Mouse (Mus musculus) brain, embryonic 14.5 days (tissue): ENCODE measurements at regions not wholly inside any gene's neighbourhood (a gene's known extent, or its start where the extent isn't known, plus 50 kb on each side); places are given as distances from the start of the nearest gene placed in this dataset.
A peak's percentile ranks its signal among the peaks of the same experiment; 100 is the strongest.

ENCODE experiments used
- DNase-seq: peaks from one replicate; pipeline ENCODE4 v3.0.0-alpha.2; 2011; ENCODE audit warnings: low read depth
- CTCF ChIP-seq: fragments of 200-500 bp; IDR thresholded peaks from 2 replicates; pipeline ENCODE4 v1.5.1; 2012; ENCODE audit warnings: inconsistent platforms, mild to moderate bottlenecking, moderate library complexity, borderline replicate concordance; ENCODE audit not compliant: insufficient read depth, insufficient read length; ENCODE audit errors: extremely low read depth
- POLR2A ChIP-seq: fragments of 200-500 bp; IDR thresholded peaks from 2 replicates; pipeline ENCODE4 v1.6.1; 2012; ENCODE audit warnings: mild to moderate bottlenecking, inconsistent platforms, borderline replicate concordance; ENCODE audit not compliant: poor library complexity, insufficient read depth, insufficient read length, severe bottlenecking; ENCODE audit errors: extremely low read depth

- DNase-seq: no peak
- TF ChIP-seq POLR2A (no peak), CTCF (no peak)
Observed at GRCm38 (mm10) chr9:69652106-69652505, 108.6 kb downstream of the Foxb1 start.

DNA sequence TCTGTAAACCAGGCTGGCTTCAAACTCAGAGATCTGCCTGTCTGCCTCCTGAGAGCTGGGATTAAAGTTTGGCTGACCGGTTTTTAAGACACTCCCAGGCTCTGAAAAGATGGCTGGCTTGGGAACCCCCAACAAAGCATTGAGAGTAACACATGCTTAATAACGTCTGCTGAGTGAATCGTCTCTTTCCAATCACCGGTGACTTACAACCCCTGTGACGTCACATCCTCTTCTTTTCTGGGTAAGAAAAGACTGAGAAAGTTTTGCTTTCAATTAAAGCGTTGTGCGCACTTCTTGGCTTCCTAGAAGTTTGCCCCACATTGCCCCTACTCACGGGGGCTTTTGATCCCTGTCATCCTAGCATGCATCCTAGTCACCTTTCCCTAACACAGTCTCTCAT, 109.1 kb downstream of the Foxb1 start:
- no peak for DNase-seq
- TF ChIP-seq CTCF (no peak), POLR2A (no peak)

DNA sequence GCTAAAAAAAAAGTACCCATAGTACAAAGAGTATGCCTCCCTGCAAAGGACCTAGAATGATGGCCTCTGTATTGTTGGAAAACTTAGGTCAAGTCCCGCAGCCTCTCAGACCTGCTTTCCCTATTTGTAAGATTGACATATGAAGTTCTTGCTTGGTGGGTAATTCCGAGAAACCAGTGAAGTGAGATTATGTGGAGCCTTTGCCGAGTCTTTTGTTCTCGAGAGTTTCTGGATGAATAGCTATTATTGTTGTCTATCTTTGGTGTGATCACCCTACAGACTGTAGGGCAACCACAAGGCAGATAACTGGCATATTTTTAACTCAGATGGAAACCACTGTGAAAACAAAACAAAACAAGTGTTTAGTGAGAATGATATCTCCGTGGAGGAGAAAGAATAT, 118.1 kb downstream of the Foxb1 start:
- TF ChIP-seq CTCF: no peak
- no peak for TF ChIP-seq POLR2A
- no peak for DNase-seq

- TF ChIP-seq CTCF (peak; percentile 82; the same call in 1 of the 2 replicates), POLR2A (no peak)
- peak; percentile 87 for DNase-seq
Observed at GRCm38 (mm10) chr9:69623312-69623711, 137.4 kb downstream of the Foxb1 start.

GRCm38 (mm10) chr9:69621006-69621405, 139.7 kb downstream of the Foxb1 start:
- no peak for TF ChIP-seq CTCF
- TF ChIP-seq POLR2A: no peak
- no peak for DNase-seq

DNA sequence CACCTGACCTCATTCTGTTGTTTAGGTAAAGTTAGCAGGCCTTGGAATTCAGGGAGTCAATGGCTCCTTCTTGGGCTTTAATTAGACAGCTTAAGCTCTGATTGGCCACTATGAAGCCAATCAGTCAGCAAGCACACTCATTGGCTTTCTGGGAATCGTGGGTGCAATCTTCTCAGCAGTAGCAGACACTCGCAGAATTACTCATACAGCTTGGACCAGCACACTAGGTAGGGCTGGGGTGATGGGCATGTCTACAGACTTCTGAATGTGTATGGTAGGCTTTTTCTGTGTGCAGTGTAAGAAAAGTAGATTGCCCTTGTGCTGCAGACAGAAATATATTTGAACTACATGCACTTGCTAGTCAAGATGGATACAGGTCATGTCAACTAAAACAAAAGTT, 143.4 kb downstream of the Foxb1 start:
- DNase-seq: no peak
- TF ChIP-seq POLR2A: no peak
- TF ChIP-seq CTCF: no peak

GRCm38 (mm10) chr9:69597472-69597871, 144.1 kb downstream of the Anxa2 start:
- no peak for TF ChIP-seq CTCF
- TF ChIP-seq POLR2A: no peak
- DNase-seq: no peak

DNA sequence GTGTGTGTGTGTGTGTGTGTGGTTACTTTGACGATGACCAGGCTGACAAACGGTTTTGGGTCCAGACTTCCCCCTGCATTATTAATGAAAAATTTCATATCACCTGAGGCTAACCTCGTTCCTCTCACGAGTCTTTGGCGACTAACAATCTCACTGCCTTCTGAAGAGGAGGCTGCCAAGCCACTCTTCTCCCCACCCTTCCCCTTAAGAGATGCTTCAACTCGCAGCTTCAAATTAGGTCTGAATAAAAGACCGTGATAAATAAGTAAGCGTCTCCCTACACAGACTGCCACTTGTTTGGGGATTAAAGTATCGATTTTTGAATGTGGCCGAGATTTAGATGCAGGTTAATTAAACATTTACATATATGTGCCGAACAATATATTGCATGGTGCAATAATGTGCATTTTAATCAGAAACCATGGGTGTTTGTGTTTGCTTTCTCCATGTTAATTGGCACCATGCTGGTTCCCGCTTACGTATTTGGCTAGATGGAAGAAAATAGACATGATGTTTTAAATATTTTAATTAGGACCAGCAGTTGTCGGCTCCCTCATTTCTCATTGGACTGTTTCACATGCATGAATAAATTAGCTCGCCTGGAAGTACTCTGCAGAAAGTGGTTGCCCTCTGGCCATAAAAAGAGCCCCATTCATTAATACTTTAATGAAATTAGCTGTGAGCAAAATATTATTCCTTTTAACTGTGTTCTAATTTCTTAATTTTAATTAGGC, 139.1 kb downstream of the Anxa2 start:
- DNase-seq: peak; percentile 94
- TF ChIP-seq POLR2A: no peak
- TF ChIP-seq CTCF: no peak

- TF ChIP-seq CTCF: no peak
- TF ChIP-seq POLR2A: no peak
- no peak for DNase-seq
Observed at GRCm38 (mm10) chr9:69588846-69589245, 135.4 kb downstream of the Anxa2 start.

- DNase-seq: no peak
- no peak for TF ChIP-seq CTCF
- no peak for TF ChIP-seq POLR2A
Observed at GRCm38 (mm10) chr9:69587096-69587495, 133.7 kb downstream of the Anxa2 start.

- TF ChIP-seq CTCF: no peak
- TF ChIP-seq POLR2A: no peak
- DNase-seq: no peak
Observed at GRCm38 (mm10) chr9:69581236-69581635, 127.8 kb downstream of the Anxa2 start.

DNA sequence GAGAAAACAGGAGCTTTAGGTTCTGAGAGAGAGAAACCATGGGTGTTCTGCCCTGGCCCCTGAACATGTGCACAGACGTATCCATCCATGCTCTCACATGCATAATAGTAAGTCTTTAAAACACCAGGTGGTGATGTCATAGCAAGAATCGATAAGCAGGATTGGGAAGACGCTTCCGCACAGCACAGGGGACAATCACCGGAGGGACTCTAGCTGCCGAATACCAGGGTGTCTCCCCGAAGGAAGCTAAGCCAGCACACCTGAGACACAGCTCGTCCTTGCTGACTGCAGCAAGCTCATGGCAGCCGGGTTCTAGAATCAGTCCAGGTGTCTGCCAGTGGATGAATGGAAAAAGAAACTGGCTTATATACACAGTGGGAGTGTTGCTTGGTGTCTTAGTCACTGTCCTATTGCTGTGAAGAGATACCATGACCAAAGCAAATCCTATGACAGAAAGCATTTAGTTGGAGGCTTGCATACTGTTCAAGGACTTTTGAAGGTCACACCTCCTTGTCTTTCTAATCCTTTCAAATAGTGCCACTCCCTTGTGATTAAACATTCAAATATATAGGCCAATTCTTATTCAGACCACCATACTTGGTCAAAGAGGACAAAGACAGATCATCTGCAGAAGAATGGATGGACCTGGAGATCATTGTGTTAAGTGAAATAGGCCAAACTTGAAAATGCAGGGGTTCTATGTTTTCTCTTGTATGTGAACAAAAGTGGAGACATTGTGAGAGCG, 124.4 kb downstream of the Anxa2 start:
- no peak for DNase-seq
- no peak for TF ChIP-seq POLR2A
- TF ChIP-seq CTCF: no peak

- TF ChIP-seq POLR2A (no peak), CTCF (no peak)
Observed at GRCm38 (mm10) chr9:69575386-69575785, 122.0 kb downstream of the Anxa2 start.

More at GRCm38 (mm10) chr9:69575386-69575785, 122.0 kb downstream of the Anxa2 start:
- peak; percentile 41 for DNase-seq
